Mouse (Mus musculus): ENCODE measurements around the gene Lrrc4.

DNA sequence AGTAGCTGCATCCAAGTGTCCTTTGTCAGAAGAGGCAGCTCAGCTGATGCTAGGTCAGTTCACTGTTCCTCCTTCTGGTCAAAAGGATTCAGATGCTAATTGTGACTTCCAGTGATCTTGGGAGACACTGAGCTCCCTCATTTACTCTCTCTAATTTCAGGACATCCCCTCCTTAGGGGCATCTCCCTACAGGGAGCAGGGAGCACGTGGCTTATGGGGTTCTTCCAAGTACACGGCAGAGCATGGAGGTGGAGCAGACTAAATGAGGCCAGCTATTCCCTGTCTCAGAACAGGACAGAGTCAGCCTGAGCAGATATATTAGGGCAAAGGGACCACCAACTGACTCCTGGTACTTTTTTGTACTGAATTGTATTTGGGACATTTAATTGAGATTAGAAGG is 28.9 kb upstream of the Lrrc4 start:
- no peak for TF ChIP-seq CTCF (IDR thresholded peaks at IDR 0.05; ENCODE audit: control insufficient read depth, insufficient read depth, low read length)
- no peak for TF ChIP-seq POLR2A (IDR thresholded peaks at IDR 0.05; ENCODE audit: borderline replicate concordance, control insufficient read depth, low read depth, low read length)
